Mouse (Mus musculus): ENCODE results near the gene Cpne2.

GRCm38 (mm10) chr8:94534612-94535011 lies 1.8 kb downstream of the Cpne2 start:
- no peak for TF ChIP-seq CTCF (conservative IDR thresholded peaks at IDR 0.05; ENCODE audit: low read length)
- TF ChIP-seq NANOG (IDR thresholded peaks at IDR 0.05; ENCODE audit: borderline replicate concordance, low read length): no peak
- TF ChIP-seq POU5F1 (IDR thresholded peaks at IDR 0.05; ENCODE audit: borderline replicate concordance, low read length): no peak

Data from E14TG2a.4 (cell line).